Mouse (Mus musculus) CD8-positive naive resting alpha-beta T cell, adult 2 months (primary cell): Measurements from ENCODE around the gene Nmnat2.

Source experiments
- DNase-seq, 2 experiments: peaks; one replicate each; pipeline ENCODE4 v3.0.0; 2022; ENCODE audit warnings: low read depth in 2 of 2, low spot score in 2 of 2

The Nmnat2 gene

GRCm38 (mm10) chr1:153120544-153120943, 165.8 kb downstream of the Nmnat2 start:
- no peak for DNase-seq

GRCm38 (mm10) chr1:153121320-153121719, 166.5 kb downstream of the Nmnat2 start:
- DNase-seq, result no peak

- DNase-seq, result no peak
These were observed 168.0 kb downstream of the Nmnat2 start for GRCm38 (mm10) chr1:153122764-153123163.

GRCm38 (mm10) chr1:153124502-153124901, 169.7 kb downstream of the Nmnat2 start:
- no peak for DNase-seq

DNA sequence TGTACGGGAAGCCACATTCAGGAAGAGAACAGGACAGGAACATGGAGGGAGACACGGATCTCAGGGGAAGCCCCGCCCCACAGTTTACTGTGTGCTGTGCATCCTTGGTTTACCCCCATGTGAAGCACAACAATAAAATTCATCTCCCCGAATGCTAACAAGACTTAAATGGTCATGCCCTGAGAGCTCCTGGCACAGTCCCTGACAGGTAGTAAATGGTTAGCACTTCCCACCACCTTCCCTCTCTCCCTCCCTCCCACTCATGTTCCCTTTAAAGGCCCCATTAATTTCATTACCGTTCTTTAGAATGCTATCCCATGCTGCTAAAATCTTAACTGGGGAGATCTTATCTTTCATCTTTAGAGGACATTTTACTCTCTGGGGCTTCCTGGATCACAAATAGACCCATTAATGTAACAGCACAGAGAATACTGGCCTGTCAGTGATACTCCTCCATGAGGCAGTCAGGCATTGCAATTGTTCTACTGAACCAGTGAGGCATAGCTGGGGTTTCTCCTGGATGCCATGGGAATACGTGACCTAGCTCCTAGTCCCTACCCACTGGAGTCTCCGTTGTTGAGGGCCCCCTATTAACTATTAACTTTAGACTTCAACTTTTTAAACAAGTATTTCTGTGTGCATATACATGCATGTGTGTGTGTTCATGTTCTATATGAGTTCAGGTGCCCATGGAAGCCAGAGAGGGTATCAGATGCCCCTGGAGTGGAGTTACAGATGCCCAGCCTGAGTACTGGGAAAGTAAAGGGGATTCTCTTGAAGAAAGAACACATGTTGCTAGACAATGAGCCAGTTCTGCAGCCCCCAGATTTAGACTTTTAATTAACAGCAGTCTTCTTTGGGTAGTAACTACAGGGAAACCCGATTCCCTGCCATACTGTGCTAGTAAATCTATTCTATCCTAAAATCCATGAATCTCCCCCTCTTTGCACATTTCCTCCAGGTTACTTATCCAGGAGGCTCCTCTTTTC, 170.8 kb downstream of the Nmnat2 start:
- DNase-seq, result no peak

DNA sequence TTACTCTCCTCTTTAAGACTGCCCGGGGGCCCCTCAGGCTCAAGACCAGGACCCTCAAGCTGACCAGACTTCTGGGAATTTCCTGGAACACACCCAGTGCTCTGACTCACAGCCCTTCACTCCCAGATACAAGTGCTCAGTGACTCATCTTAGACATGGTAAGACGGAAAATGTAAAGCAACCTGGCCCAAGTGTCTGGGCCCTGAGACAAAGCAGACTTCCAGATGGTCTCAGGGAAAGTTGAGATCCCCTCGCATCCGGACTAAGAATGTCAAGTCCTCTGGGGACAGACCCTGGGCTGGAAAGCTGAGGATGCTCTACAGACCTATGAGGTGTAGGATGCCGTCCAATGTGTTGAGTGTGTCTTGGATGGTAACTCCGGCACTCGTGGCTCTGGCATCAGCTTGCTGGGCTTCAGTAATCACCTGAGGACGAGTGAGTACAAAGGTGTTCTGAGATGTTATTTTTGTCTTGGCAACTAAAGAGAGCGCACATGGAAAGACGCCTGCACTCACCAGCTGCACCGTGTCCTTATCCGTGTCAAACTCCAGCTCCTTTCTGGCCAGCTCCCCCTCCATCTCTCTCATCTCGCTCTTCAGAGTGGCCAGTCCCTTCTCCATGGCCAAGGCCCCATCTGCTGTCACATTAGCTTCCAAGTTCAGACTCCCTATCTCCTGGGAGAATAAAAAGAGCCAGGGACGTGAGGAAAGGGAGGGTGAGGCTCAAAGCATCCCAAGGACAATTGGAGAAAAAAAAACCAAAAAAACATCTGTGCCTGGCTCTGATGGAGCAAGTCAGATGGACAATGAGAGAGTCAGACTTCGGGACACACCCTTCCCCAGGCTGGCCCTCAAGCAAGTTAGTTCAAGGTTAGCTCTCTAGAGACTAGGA, 171.9 kb downstream of the Nmnat2 start:
- DNase-seq, result no peak

GRCm38 (mm10) chr1:153127622-153128021, 172.8 kb downstream of the Nmnat2 start:
- no peak for DNase-seq

DNA sequence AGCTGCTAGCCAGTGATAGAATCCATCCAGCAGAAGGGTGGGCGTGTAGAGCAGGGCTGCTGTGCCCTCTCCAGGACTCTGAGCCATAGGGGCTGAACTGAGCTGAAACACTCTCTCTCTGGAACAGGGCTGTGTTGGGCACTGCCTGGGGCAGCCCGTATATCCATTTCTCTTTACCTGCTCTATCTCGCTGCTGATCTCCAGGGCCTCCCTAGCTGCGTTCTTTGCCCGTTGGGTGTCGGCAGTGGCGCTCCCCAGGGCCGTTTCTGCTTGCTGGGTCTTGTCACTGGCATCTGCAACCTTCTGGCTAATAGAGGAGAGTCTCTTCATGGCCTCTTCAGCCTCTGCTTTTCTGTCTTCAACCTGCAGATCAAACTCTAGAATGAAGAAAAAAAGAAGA, 174.0 kb downstream of the Nmnat2 start:
- no peak for DNase-seq

GRCm38 (mm10) chr1:153129992-153130713, 175.4 kb downstream of the Nmnat2 start:
- DNase-seq, result no peak

DNA sequence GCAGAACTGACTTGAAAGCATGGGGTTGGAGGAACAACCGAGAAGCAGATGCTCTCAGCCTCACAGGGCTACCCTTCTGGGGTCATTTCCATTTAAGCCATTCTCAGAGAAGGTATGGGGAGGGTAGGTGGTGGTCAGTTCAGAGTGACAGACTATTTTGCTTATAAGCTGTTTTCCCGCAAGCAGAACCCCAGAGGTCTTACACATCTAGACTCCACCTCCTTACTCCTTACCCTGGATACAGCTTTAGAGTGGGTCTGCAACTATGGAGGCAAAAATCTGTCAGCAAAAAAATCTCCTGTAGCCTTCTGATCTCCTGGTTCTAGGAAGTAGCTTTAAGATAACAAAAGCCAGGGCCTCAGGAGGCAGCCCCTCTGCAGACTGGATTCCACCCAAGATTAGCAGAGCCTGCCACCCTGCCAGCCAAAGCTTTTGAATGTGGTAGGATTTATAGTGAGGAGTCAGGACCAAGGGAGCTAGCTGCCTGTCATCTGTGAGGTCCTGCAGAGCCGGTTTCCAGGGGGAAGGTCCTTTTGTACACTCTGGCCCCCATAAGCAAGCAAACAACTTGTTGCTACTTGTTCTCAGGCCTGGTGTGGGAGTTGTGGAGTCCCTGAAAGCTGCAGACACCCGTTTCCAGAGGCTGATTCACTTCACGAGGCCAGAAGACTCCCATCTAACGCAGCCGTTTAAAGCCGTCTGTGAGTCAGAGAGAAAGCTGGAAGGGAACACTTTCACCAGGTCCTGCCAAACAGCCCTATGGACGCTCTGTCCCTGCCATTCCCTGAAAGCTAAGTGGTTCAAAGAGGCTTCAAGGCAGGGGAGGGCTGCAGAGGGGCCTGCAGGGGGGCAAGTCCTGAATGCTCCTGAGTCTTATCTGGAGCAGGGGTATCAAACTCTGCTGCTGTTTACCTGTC, 179.3 kb downstream of the Nmnat2 start:
- DNase-seq, result no peak

- DNase-seq, result no peak
These were observed 181.9 kb downstream of the Nmnat2 start for GRCm38 (mm10) chr1:153136647-153137046.

GRCm38 (mm10) chr1:153138486-153138885, 183.7 kb downstream of the Nmnat2 start:
- DNase-seq, result no peak

DNA sequence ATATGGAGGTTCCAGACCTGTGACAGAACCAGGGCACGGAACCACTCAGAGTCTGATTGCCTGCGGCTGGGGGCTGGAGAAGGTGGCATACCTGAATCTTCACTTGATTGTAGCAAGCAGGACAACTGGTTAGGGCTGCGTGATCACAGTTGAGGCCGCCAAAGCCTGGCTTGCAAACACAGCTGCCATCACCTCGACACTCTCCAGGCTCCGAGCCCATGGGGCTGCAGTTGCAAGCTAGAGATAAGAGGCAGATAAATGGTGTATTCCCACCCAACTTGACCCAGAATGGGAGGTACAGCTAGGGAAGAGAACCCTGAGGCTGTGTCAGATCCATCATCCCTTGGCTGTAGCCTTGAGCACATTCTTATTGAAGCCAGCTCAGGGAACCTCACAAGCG, 184.8 kb downstream of the Nmnat2 start:
- DNase-seq, result no peak

DNA sequence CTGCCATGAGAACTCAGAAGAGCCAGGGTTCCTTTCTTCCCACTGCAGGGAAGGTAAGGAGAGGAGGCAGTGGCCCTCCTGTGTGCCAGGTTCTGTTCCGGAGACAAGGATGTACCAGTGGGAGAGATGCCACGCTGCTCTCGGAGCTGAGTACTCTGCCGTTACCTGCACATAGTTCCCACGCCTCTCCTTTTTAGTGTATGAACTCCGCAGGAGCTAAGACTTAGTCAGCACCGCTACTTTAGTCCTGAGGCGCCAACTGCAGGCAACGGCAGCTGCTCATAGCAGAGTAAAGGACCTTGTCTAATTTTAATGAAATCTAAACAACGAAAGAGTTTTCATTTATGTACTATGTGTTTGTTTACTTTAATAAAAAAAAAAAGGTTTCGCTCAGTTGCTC, 185.5 kb downstream of the Nmnat2 start:
- no peak for DNase-seq

- DNase-seq, result peak; percentile 13 to 39
These were observed 186.0 kb downstream of the Nmnat2 start for GRCm38 (mm10) chr1:153140747-153141228.

DNA sequence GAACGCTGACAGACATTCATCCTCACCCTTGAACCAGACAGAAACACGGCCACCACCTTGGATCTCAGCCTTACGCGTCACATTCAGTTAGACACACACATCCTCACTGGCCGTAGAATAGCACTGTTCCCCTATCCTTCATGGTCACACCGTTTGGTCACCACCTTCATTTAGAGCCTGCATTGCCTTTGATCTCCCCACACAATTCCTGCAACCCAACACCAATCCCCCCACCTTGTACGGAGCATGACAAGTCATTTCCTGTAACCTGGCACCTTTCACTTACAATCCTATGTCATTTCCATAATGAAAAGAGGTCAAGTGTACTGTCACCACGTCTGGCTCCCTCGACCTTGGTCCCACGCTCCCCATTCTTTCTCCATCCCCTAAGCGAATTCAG, 189.2 kb downstream of the Nmnat2 start:
- DNase-seq, result no peak

- no peak for DNase-seq
These were observed 191.0 kb downstream of the Nmnat2 start for GRCm38 (mm10) chr1:153145791-153146190.

GRCm38 (mm10) chr1:153152594-153152993, 197.8 kb downstream of the Nmnat2 start:
- no peak for DNase-seq

GRCm38 (mm10) chr1:153153619-153154137, 198.9 kb downstream of the Nmnat2 start:
- no peak for DNase-seq

GRCm38 (mm10) chr1:153155364-153155763, 200.6 kb downstream of the Nmnat2 start:
- DNase-seq, result no peak
